Mouse (Mus musculus) ovary, postnatal 14 days (tissue): ENCODE results near the gene Aldh18a1.
"Not testable (repeated sequence)": the region's sequence is repeated elsewhere in the genome, so short reads cannot be mapped to it uniquely, and the experiment has no call there.

Source experiments
- DNase-seq: peaks from one replicate; pipeline ENCODE4 v3.0.0; 2022; ENCODE audit warnings: low spot score

The Aldh18a1 gene

DNA sequence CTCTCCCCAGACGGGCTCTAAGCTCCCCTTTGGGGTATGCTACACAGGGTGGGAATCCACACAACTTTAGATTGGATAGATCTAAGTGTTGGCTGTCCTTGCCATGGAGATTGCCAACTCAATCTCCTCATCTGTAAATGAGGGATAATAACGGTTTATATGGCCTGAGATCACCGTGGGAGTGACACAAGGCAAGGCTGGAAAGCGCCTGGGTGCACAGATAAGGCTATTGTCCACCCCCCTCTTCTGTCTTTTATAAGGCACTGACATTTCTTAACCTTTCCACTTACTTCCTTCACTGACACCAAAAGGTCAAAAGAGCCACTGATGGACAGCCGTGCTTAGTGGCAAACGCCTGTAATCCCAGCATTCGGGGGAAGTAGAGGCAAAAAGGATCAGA lies 1.4 kb downstream of the Aldh18a1 start:
- DNase-seq, result no peak

DNA sequence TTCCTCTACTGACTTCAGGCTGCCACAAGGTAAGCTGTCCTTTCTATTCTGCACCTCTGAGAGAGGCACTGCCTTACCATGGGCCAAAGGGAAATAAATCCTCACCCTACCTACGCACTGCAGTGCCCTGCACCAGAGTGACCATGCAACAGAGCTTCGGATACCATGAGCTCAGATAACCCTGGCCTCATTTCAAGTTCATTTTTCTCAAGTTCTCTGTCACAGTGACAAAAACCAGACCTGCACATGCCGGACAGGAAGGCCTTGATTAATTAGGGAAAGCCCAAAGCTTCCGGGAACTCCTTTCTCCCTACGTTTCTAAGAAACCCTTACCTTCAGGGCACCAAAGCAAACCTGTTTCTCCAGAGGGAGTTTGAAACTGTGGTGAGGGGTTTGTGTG lies 6.6 kb downstream of the Aldh18a1 start:
- DNase-seq, result no peak

DNA sequence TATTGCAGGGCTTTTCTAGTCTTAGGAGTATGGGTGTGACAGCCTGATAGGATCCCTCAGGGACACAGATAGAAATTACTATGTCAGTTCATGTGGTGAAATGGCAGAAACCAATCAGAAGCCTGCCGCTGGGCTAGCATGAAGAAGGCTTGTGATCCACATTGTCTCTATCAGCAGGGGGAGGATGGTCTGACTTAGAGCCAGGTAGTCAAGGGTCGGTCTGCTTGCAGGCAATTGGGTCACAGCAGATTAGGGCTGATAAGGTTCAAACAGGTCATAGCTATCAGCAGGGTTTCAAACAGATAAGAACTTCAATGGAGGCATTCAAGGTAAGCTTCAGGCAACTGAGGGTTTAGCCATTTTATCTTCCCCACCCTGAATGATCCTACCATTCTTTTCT lies 7.4 kb downstream of the Aldh18a1 start:
- no peak for DNase-seq

DNA sequence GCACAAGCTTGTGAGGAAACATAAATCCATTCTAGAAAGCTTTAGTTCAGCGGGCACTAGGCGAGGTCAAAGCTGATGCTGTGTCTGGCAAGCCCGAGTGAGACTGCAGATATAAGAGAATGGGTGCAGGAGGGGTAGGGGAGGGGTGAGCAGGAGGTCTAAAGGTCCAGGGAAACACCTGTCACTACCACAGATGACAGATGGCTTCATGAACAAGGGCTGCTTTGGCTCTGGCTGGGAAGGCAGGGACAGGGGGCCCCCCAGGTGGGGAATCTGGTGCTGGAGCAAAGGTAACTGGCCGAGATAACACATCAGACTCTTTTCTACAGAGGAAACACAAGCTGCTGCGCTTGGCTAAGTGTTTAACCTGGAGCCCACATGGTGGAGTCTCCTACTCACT lies 12.8 kb downstream of the Aldh18a1 start:
- no peak for DNase-seq

DNA sequence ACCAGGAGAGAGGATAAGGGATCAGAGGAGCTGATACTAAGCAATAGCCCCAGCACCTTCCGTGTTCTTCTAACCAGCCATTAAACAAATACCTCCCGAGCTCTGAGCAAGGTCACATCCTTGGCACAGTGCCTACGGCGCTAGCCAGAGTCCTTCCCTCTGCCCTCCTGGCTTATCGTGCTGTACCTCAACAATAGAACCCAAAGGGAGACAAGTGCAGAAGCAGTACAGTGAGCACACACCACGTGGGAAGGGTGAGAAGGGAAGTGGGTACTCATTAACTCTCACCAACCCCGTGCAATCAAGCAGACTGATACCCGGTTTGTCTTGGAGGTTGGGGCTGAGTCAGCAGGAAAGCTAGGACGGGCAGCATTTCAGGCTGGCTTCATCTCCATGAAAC lies 17.5 kb downstream of the Aldh18a1 start:
- DNase-seq, result no peak

DNA sequence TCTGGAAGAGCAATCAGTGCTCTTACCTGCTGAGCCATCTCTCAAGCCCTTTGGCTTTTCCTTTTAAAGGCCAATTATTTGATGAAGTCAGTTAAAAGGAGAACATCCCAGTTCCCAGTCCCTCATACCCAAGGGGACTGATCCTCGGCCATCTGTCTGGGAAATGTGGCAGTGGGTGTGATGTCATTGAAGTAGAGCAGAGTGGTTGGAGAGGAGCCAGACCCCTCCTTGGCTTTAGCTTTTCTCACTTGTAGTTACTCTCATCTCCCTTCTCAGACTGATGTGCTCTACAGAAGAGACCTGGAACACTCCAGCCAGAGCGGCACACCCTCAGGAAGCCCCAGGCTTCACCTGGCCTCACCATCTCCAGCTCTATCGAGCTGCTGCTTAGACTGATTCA lies 20.6 kb downstream of the Aldh18a1 start:
- DNase-seq, result no peak

DNA sequence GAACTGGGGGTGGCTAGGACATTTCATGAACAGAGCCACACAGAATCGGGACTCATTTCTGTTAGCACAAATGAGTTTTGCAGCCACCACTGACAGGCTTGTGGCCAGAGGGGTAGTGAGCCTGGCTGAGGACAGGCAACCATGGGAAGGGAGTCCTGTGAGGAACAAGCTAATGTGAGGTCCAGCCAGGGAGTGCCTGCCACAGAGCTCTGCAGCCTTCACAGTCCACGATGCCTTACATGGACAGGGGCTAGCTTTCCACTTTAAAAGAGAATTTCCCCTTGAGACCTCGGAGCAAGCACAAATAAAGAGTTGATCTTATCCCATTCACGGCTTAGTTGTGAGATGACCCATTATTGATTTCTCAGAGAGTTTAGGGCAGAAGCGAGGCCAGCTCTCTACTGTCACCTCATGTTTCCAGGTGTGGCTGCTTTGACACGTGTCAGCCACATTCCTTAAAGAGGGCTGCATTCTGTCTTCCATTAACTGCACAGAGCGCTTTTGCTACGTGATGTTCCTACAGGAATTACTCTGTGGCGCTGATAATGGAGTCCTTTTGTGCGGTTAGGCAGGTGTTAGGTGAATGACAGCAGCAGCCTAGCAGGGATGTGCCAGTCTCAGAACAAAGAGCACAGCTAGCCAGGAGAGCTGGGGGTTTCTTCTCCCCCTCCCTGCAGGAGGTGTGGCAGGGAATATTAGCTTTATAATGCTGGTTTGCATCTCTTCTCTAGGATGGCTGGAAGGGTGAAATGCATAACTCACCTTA lies 24.2 kb downstream of the Aldh18a1 start:
- DNase-seq, result no peak

DNA sequence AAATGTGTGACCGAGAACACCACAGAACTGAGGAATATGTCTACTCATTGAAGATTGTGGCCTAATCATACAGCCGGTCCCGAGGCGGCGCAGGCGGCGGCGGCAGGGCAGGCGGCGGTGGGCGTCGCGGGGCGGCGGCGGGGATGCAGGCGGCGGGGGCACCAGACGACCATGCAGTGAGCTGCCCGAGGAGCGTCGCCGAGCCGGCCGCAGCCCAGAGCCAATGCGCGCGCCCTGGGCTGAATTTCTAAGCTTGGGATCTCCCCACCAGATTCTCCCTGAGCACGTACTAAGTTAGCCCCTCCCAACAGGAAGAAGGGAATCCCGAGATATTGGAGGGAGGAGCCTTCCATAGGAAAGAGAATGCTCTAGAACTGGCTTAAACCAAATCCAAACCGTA lies 26.7 kb downstream of the Aldh18a1 start:
- DNase-seq, result not testable (repeated sequence)

DNA sequence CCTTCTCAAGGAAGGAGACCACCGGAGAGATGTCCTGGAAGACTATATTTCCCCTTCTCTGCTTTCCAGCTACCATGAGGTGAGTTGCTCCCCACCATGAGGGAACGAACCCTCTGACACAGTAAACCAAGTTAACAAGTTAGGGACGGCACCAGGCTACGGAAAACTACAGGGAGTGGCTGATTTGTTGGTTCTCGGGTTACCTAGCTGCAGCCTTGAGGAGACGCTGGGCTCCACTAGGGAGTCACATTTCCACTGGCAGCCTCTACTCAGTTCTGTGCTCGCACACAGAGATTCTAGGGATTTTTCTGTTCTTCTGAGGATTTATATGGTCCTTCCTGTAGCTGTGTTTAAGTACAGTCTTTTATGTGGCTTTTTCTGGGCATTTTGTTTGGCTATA lies 32.2 kb downstream of the Aldh18a1 start:
- no peak for DNase-seq

DNA sequence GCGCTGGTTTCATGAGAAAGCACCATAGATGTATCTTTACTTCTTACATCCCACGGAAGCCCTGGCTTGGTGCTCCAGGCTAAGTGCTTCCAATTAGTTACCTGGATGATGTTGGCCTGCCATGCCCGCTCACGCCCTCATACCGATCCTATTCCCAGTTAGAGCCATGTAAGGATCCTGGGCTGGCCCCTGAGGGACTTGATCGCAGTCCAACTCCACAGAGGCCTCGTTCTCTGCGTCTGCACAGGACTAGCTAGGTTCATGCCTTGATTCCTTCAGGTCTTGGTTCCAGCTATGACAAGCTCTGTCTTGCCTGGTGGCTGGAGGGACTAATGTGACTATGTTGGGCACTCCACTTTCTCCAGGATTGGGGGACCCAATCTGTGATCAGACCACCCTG lies 33.1 kb downstream of the Aldh18a1 start:
- no peak for DNase-seq

DNA sequence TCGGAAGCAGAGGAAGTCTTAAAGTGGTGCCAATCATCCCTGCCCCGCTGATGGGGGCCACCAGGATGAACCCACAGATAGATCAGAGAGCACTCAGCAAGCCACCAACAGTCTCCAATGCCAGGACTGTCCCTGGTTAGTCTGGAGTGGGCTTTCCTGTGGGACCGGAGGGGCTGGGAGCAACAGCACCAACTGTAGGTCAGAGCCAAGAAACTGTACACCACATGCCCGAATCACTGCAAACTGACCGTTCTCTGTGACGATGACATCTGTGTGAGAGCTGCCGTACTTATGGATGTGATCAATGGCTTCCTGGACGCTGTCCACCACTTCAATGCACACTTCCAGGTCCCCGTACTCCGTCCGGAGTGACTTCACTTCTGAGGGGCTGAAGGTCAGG lies 33.9 kb downstream of the Aldh18a1 start:
- DNase-seq, result no peak

DNA sequence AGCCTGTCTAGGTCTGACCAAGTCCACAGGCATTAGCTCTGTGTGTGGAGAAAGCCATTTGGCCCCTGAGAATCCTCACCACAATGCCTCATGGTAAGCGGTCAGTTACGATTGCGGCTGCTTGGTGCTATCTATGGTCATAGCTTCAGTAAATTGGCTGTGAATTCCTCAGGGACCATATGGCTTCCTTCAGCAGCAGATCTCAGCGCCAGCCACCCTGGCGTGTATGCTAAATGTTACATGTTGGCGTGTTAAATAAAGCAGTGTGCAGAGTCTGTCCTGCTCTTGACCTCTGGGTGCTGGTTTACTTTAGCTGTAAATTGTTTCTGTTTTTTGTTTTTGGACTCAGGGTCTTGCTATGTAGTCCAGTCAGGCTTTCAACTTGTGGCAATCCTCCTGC lies 34.4 kb downstream of the Aldh18a1 start:
- no peak for DNase-seq

DNA sequence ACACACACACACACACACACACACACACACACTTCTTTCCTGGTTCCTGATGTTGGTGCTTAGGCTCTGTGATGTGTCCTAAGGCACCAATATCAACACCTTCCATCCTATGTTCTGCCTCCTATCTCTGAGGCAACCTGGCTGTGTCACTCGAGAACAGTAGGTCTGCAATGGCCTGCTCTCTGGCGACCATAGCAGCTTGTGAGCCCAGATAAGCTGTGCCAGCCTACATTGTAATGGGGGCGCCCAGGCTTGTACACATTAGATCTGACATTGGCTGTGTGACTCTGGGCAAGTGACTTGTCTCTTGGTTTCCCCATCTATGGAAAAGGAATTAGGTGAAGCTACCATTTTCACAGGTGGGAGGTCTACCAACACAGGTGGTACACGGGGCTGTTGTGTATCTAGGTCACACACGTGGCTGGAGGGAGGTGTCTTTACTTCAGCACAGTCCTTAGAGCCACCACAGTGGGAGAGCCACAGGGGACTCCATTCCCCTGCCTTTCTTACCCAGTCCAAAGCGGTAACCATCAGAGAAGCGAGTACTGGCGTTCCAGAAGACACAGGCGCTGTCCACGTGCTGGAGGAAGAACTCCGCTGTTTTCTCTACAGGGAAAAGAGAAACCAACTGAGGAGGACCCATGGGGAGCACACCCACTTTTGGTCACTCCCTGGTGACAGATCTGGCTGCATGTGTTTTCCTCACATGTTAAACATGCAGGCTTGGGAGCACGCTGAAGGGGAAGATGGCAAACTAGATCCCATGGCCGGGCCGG lies 35.1 kb downstream of the Aldh18a1 start:
- DNase-seq, result no peak

DNA sequence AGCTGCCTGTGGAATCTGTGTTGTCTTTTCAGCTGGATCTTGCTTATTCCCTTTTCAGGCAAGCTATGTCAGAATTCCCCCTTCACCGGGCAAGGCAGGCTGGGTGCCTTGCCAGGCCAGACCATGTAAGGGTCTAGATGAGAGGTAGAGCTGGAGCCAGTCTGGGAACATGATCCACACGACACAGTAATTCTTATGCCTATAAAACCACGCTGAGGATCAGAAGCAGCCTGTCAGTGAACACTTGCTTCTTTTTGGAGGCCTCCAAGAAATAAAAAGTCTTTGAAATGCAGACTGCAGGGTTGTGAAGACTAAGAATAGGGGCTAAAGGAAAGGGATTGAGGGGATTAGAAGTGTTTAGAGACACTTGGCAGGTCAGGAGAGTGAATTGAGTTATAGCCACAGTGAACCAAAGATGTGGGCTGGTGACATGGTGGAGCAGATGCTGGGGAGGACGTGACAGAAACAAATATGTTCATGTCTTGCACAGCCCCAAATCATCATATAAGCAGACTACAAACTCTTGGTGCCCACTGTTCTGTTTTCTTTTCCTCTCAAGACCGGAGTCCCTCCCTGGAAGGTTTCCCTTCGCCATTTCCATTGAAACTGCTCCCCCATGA lies 38.6 kb downstream of the Aldh18a1 start:
- DNase-seq, result no peak

DNA sequence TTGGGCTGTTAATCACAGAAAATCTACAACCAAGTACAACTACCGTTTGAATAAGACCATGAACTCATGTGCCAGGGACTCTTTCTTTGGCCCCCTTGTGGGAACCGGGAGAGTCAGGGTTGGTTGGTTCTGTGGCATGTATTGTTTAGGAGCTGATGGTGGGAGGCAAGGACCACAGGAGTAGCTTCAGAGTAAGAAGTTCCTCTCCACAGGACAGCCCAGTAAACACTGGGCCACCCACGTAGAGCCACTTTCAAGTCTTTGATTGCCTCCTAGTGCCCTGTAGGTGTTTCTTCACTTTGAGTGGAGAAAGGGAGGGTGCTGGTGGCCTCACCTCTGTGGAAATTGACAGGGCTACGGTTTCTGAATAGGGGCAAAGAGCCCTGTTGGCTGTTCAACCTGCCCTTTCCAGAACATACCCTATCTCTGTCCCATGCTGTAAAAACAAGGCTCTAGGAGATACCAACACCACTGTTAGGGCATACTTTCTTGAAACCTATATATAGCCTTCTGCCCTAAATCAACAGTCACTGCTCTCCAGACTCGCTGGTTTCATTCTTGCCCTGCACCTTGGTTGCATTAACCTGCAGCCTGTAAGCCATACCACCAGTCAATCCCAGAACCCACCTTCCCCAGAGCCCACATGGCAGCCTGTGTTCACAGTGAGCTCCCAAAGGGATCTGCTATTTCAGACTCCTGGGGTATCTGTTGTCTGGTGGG lies 39.3 kb downstream of the Aldh18a1 start:
- DNase-seq, result peak; percentile 12

DNA sequence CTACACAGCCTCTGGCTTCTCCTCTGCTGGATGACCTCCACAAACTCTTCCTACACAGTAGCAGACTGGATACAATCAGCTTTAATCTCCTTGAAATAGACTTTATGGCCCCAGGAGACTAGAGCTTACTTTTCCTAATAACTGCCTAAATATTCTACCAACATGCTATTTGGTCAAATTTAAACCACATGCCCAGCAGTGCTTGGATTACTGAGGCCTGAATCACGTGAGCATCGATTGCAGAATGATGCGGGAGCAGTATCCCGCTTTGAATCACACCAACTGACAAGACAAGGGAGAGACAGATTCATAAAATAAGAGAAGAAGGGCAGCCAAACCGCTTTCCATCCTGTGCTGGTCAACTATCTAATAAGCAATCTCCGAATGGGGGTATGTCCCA lies 39.9 kb downstream of the Aldh18a1 start:
- no peak for DNase-seq

DNA sequence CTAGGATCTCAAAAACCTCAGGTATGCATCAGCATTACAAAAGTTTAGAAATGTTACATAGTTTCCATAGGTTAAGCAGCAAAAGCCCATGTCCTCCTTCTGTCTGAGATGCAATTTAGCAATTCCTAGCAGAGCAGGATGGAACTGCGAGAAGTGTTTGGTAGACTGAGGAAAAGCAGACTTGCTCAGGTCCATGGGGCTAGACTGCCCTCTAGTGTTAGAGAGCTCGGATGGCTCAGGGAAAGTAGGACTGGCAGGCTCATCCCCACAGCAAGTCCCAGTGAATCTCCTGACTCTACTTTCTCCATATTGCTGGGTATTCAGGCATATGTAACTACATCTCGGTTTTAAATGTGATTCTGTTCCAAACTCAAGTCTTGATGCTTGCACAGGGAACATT lies 43.4 kb downstream of the Aldh18a1 start:
- DNase-seq, result peak; percentile 52

DNA sequence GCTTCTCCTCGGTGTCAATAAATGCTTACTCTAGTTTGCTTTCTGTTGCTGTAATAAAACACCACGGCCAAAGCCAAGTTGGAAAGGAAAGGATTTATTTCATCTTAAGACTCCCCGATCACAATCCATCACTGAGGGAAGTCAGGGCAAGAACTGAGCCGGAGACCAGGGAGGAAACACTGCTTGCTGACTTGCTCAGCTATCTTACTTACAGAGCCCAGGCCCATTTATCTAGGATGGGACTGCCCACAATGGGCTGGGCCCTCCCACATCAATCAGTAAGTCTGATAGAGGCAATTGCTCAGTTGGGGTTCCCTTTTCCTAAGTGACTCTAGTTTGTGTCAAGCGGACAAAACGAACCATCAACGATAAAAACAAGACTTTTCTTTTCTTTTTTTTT lies 45.5 kb downstream of the Aldh18a1 start:
- DNase-seq, result no peak

DNA sequence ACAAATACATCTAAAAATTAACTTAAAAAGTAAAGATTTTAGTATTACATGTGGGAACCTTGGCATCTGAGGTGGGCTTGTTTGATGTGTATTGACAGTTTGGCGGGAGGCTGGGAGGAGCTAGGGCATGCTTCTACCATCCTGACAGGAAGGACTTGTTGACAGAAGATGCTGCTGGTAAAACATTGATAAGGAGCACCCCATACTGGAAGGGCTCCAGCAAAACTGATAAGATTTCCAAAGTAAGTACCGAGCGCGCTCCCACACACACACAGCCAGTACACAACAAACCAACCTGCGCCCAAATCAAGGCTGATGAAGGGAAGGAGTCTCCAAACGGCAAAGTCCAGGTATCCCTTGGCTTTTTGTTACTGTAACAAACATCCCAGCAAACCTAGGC lies 51.7 kb downstream of the Aldh18a1 start:
- DNase-seq, result no peak

DNA sequence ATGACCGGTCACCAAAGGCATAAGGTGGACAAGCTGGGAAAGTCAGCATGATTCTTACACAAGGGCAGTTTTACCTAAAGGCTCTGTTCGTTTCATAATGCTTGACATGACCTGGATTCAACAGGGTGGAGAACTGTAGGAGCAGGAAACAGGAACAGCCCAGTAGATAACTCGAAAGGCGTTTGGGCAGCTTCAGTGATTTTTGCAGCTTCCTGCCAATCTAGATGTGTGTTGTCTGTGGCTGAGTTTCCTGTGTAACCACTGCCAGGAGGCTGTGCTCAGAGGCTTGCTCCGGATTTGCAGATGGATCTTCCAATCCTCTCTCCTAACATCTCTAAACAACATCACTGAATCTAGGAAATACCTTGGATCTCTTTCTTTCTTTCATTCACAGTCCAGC lies 55.7 kb downstream of the Aldh18a1 start:
- DNase-seq, result no peak

DNA sequence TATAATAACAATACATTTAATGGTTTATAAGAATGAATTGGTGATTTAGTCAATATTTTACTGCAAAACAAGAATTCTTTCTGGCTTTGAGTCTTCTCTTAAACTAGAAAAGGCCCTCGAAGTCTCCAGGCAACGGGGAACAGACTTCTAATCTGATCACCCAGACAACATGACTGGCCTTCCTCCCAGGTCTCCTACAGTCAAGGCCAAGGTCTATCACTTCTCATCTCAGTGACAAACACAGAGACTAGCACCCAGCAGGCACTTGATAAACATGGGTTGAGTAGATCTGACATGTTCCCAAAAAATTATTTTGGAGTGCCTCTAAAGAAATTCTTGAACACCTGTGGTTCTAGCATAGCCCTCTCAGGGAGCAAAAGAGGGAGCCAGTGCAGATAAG lies 57.9 kb downstream of the Aldh18a1 start:
- no peak for DNase-seq

DNA sequence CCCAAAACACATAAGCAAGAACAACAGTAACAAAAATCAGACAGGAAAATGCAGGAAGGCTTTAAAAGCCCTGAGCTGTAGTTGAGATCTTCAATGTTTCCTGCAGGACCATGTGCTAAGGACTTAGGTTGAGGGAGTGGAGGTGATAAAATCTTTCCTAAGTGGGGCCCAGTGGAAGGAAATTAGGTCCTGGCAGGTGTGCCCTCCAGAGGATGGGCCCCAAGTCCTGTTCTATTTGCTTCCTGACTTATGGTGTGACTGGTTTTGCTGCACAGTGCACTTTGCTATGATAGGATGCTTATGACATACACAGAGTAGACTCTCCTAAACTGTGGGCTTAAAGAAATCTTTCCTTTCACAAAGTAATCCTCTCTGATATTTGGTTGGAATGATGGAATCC lies 60.0 kb downstream of the Aldh18a1 start:
- DNase-seq, result no peak
